Mouse (Mus musculus) bone marrow macrophage, adult 2 months (primary cell): ENCODE data around the gene Gm49380.
A peak's percentile ranks its signal among the peaks of the same experiment; 100 is the strongest.

Experiments
- CTCF ChIP-seq: IDR thresholded peaks from 2 replicates; pipeline ENCODE4 v1.5.1; 2012; ENCODE audit warnings: low read depth, mild to moderate bottlenecking, low read length, moderate library complexity
- POLR2A ChIP-seq: IDR thresholded peaks from 2 replicates; pipeline ENCODE4 v1.6.1; 2012; ENCODE audit warnings: mild to moderate bottlenecking, low read depth, low read length, borderline replicate concordance

- peak; percentile 85 for TF ChIP-seq CTCF
- no peak for TF ChIP-seq POLR2A
Measured at GRCm38 (mm10) chr9:44109360-44110095, 3.8 kb downstream of the Gm49380 start.
